Mouse (Mus musculus) MEL (cell line): ENCODE data around the gene Hsd11b2.

Source experiments
- CHD2 ChIP-seq: IDR thresholded peaks from 2 replicates; pipeline ENCODE4 v1.6.1; 2011; ENCODE audit warnings: low read length, improper control_type of control experiment
- CTCF ChIP-seq, 3 experiments: IDR thresholded peaks in 2 of 3; conservative IDR thresholded peaks in 1 of 3; 2 replicates each; pipeline ENCODE4 v1.5.1; 2011 to 2012; ENCODE audit warnings: low read length in 3 of 3, low read depth in 2 of 3, mild to moderate bottlenecking in 2 of 3, improper control_type of control experiment in 1 of 3, inconsistent platforms in 1 of 3, mixed read lengths in 1 of 3, moderate library complexity in 1 of 3; ENCODE audit not compliant: control insufficient read depth in 1 of 3, insufficient read depth in 1 of 3, poor library complexity in 1 of 3, severe bottlenecking in 1 of 3
- E2F4 ChIP-seq: IDR thresholded peaks from 2 replicates; pipeline ENCODE4 v1.6.1; 2011; ENCODE audit warnings: low read depth, low read length, improper control_type of control experiment, borderline replicate concordance
- EP300 ChIP-seq, 2 experiments: IDR thresholded peaks; 2 replicates each; pipeline ENCODE4 v1.6.1; 2011; ENCODE audit warnings: improper control_type of control experiment in 2 of 2, low read length in 2 of 2, low read depth in 1 of 2, mild to moderate bottlenecking in 1 of 2
- GABPA ChIP-seq: IDR thresholded peaks from 2 replicates; pipeline ENCODE4 v1.6.1; 2012; ENCODE audit warnings: low read depth, mild to moderate bottlenecking, inconsistent platforms, low read length, improper control_type of control experiment, moderate library complexity
- GATA1 ChIP-seq: IDR thresholded peaks from 2 replicates; pipeline ENCODE4 v1.6.1; 2011; ENCODE audit warnings: low read depth, low read length, improper control_type of control experiment
- HCFC1 ChIP-seq: IDR thresholded peaks from 2 replicates; pipeline ENCODE4 v1.6.1; 2012; ENCODE audit warnings: low read depth, mild to moderate bottlenecking, inconsistent platforms, low read length, improper control_type of control experiment, moderate library complexity
- MAX ChIP-seq: IDR thresholded peaks from 2 replicates; pipeline ENCODE4 v1.6.1; 2011; ENCODE audit warnings: low read length, improper control_type of control experiment
- MAZ ChIP-seq: IDR thresholded peaks from 2 replicates; pipeline ENCODE4 v1.6.1; 2012; ENCODE audit warnings: low read depth, mild to moderate bottlenecking, inconsistent platforms, low read length, improper control_type of control experiment
- NRF1 ChIP-seq: IDR thresholded peaks from 2 replicates; pipeline ENCODE4 v1.6.1; 2014; ENCODE audit warnings: low read depth, mild to moderate bottlenecking, inconsistent platforms, low read length, improper control_type of control experiment, moderate library complexity; ENCODE audit not compliant: poor library complexity, insufficient read depth, severe bottlenecking
- POLR2A ChIP-seq, 2 experiments: IDR thresholded peaks; 2 replicates each; pipeline ENCODE4 v1.6.1; 2011 to 2012; ENCODE audit warnings: low read length in 2 of 2, mild to moderate bottlenecking in 2 of 2, control low read depth in 1 of 2, improper control_type of control experiment in 1 of 2, low read depth in 1 of 2, moderate library complexity in 1 of 2; ENCODE audit not compliant: control insufficient read depth in 1 of 2, insufficient read depth in 1 of 2, poor library complexity in 1 of 2
- POLR2AphosphoS2 ChIP-seq: IDR thresholded peaks from 2 replicates; pipeline ENCODE4 v1.6.1; 2011; ENCODE audit warnings: low read length, improper control_type of control experiment
- USF1 ChIP-seq: IDR thresholded peaks from 2 replicates; pipeline ENCODE4 v1.6.1; 2014; ENCODE audit warnings: low read depth, mild to moderate bottlenecking, inconsistent platforms, low read length, improper control_type of control experiment, moderate library complexity
- ZNF384 ChIP-seq: IDR thresholded peaks from 2 replicates; pipeline ENCODE4 v1.6.1; 2012; ENCODE audit warnings: low read depth, mild to moderate bottlenecking, inconsistent platforms, low read length, improper control_type of control experiment

DNA sequence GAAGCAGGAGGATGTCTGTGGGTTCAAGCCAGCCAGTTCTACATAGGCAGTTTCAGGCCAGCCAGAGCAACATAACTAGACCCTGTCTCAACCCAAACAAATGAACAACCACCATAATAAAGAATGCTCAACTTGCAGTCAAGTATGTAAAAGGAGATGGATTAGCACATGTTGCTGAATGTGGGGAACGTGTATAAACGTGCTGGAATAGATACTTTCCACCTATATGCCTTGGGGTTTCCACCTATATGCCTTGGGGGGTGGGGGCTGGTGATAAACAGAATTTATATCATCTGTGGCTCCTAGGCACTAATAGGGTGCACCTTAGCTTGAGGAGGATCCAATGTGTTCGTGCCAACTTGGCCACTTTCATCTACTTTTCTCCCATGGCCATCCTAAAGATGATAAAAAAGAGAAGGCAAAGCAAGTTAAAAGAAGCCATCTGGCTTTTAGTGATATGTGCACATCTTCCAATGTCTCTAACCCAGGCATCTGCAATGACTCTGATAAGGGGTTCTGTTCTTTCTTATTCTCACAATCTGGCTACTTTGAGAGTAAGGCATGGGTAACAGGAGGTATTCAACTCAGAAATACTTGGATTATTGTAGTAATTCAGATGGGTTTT is 23.6 kb downstream of the Hsd11b2 start:
- peak; percentile 68 for TF ChIP-seq MAX
- TF ChIP-seq POLR2A (IDR thresholded peaks at IDR 0.05; ENCODE audit: control insufficient read depth in 1 of 2, insufficient read depth in 1 of 2, low read depth in 1 of 2, low read length in 2 of 2, poor library complexity in 1 of 2): no peak
- no peak for TF ChIP-seq E2F4
- peak; percentile 64; the same call in 1 of the 2 replicates for TF ChIP-seq ZNF384
- no peak for TF ChIP-seq NRF1
- TF ChIP-seq CTCF (IDR thresholded peaks at IDR 0.05 in 2 of 3, conservative IDR thresholded peaks at IDR 0.05 in 1 of 3; ENCODE audit: control insufficient read depth in 1 of 3, insufficient read depth in 1 of 3, low read depth in 2 of 3, low read length in 3 of 3, poor library complexity in 1 of 3, severe bottlenecking in 1 of 3): no peak
- TF ChIP-seq USF1: no peak
- TF ChIP-seq HCFC1: no peak; the same call in 1 of the 2 replicates
- TF ChIP-seq POLR2AphosphoS2: no peak
- peak; percentile 98 for TF ChIP-seq EP300 (IDR thresholded peaks at IDR 0.05; ENCODE audit: low read depth in 1 of 2, low read length in 2 of 2)
- no peak for TF ChIP-seq CHD2
- TF ChIP-seq GATA1: peak; percentile 98
- TF ChIP-seq GABPA: no peak
- TF ChIP-seq MAZ: peak; percentile 55; the same call in 1 of the 2 replicates
